Mouse (Mus musculus): Measurements from ENCODE around the gene Kdm4a. TPM values are rescaled to one million over a fixed set of nuclear protein-coding genes. Genes with fewer than 3 reads are reported as not detected.

Kdm4a gene
- polyA plus RNA-seq, 1 experiment, result 66.6 TPM

DNA sequence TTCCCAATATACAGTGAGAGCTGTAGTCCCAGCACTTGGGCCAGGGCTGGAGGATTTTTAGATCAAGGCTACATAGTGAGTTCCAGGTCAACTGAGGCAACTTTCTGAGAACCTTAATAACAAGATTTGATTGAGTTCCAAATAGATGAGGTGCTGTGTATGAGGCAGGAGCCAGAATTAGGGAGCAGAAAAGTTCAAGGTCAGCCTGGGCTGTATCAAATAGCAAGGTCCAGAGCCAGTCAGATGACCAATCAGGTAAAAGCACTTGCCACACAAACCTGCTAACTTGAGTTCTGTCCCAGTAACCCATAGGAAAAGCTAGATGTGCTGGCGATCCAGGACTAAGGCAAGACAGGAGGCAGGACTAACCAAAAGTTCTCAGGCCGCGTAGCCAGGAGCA, 22.2 kb downstream of the Kdm4a start:
- Histone ChIP-seq H3K36me3 (ENCODE audit: control insufficient read depth, insufficient read depth) (peaks cover 47% of the 10 kb centered on the region), H3K4me2 (ENCODE audit: low read depth) (no peak overlapping the region), H3K4me3 (no peak overlapping the region), H3K79me2 (ENCODE audit: control insufficient read depth, insufficient read depth) (peaks cover 7% of the 10 kb centered on the region), H3ac (ENCODE audit: control insufficient read depth, insufficient read length) (no peak overlapping the region), H3K27me3 (ENCODE audit: control insufficient read depth, insufficient read depth, insufficient read length) (no peaks in the 10 kb centered on the region)
- TF ChIP-seq USF1 (IDR thresholded peaks at IDR 0.05; ENCODE audit: low read depth) (no peak), MYOG (IDR thresholded peaks at IDR 0.05; ENCODE audit: control insufficient read depth in 1 of 3, insufficient read depth in 1 of 3, insufficient read length in 2 of 3, low read depth in 2 of 3) (no peak), MAX (IDR thresholded peaks at IDR 0.05; ENCODE audit: low read depth) (no peak), CEBPB (IDR thresholded peaks at IDR 0.05; ENCODE audit: insufficient read depth, poor library complexity, severe bottlenecking) (no peak), SRF (IDR thresholded peaks at IDR 0.05; ENCODE audit: control insufficient read depth, insufficient read length, low read depth) (no peak), MYOD1 (IDR thresholded peaks at IDR 0.05; ENCODE audit: control insufficient read depth in 1 of 3, insufficient read length in 2 of 3, low read depth in 2 of 3) (no peak), TCF12 (IDR thresholded peaks at IDR 0.05; ENCODE audit: insufficient read depth, poor library complexity, severe bottlenecking) (no peak), POLR2AphosphoS2 (IDR thresholded peaks at IDR 0.05; ENCODE audit: insufficient read length, low read depth) (no peak), REST (IDR thresholded peaks at IDR 0.05; ENCODE audit: insufficient read depth, insufficient read length) (no peak), TCF3 (IDR thresholded peaks at IDR 0.05; ENCODE audit: insufficient read length, low read depth) (no peak), E2F4 (IDR thresholded peaks at IDR 0.05; ENCODE audit: insufficient read depth) (no peak), POLR2A (IDR thresholded peaks at IDR 0.05; ENCODE audit: insufficient read length, low read depth) (no peak)

DNA sequence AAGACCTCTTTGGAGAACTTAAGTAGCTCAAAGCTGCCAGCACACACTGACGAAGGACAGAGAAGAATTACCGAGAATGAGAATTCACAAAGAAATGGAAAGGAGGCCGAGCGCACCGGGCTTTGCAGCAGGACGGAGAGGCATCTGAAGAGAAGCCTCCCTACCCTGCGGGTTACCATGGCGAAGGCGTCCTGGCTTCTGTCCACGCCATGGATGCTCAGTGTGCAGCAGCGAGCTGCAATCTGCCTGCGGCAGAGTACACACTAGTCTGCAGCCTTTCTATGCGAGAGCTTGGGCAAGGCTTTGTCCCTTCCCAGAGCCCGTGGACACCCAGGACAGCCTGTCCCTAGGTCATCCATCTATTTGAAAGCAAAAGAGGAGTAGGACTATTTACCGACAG, 23.3 kb downstream of the Kdm4a start:
- Histone ChIP-seq H3K27me3 (ENCODE audit: control insufficient read depth, insufficient read depth, insufficient read length) (no peaks in the 10 kb centered on the region), H3K36me3 (ENCODE audit: control insufficient read depth, insufficient read depth) (peaks cover 43% of the 10 kb centered on the region), H3K4me2 (ENCODE audit: low read depth) (no peak overlapping the region), H3ac (ENCODE audit: control insufficient read depth, insufficient read length) (no peak overlapping the region), H3K79me2 (ENCODE audit: control insufficient read depth, insufficient read depth) (peaks cover 7% of the 10 kb centered on the region), H3K4me3 (no peak overlapping the region)
- TF ChIP-seq CEBPB (IDR thresholded peaks at IDR 0.05; ENCODE audit: insufficient read depth, poor library complexity, severe bottlenecking) (no peak), MYOG (IDR thresholded peaks at IDR 0.05; ENCODE audit: control insufficient read depth in 1 of 3, insufficient read depth in 1 of 3, insufficient read length in 2 of 3, low read depth in 2 of 3) (no peak), MAX (IDR thresholded peaks at IDR 0.05; ENCODE audit: low read depth) (no peak), TCF12 (IDR thresholded peaks at IDR 0.05; ENCODE audit: insufficient read depth, poor library complexity, severe bottlenecking) (no peak), E2F4 (IDR thresholded peaks at IDR 0.05; ENCODE audit: insufficient read depth) (no peak), REST (IDR thresholded peaks at IDR 0.05; ENCODE audit: insufficient read depth, insufficient read length) (no peak), POLR2AphosphoS2 (IDR thresholded peaks at IDR 0.05; ENCODE audit: insufficient read length, low read depth) (no peak), POLR2A (IDR thresholded peaks at IDR 0.05; ENCODE audit: insufficient read length, low read depth) (no peak), MYOD1 (IDR thresholded peaks at IDR 0.05; ENCODE audit: control insufficient read depth in 1 of 3, insufficient read length in 2 of 3, low read depth in 2 of 3) (no peak), USF1 (IDR thresholded peaks at IDR 0.05; ENCODE audit: low read depth) (no peak), TCF3 (IDR thresholded peaks at IDR 0.05; ENCODE audit: insufficient read length, low read depth) (no peak), SRF (IDR thresholded peaks at IDR 0.05; ENCODE audit: control insufficient read depth, insufficient read length, low read depth) (no peak)

DNA sequence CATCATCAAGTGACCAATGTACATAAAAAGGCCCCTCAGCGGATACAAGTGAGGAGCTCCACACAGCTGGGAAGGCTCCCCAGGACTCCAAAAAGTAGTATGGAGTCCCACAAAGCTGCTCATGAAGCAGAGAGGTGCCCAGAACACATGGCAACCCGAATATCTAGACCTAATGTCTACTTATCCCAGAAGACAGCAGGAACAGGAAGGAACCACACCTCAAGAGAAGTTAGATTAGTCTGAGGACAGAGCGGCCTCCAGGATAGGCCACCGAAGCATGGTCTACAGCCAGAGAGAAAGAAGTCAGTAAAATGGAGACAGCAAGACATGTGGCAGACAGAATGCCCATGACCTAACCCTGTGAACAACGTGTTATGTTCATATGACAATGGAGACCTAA, 25.0 kb downstream of the Kdm4a start:
- Histone ChIP-seq H3K36me3 (ENCODE audit: control insufficient read depth, insufficient read depth) (peaks cover 38% of the 10 kb centered on the region), H3K79me2 (ENCODE audit: control insufficient read depth, insufficient read depth) (peaks cover 7% of the 10 kb centered on the region), H3K4me3 (no peak overlapping the region), H3K4me2 (ENCODE audit: low read depth) (no peak overlapping the region), H3K27me3 (ENCODE audit: control insufficient read depth, insufficient read depth, insufficient read length) (no peaks in the 10 kb centered on the region), H3ac (ENCODE audit: control insufficient read depth, insufficient read length) (no peak overlapping the region)
- TF ChIP-seq CEBPB (IDR thresholded peaks at IDR 0.05; ENCODE audit: insufficient read depth, poor library complexity, severe bottlenecking) (no peak), MYOD1 (IDR thresholded peaks at IDR 0.05; ENCODE audit: control insufficient read depth in 1 of 3, insufficient read length in 2 of 3, low read depth in 2 of 3) (no peak), USF1 (IDR thresholded peaks at IDR 0.05; ENCODE audit: low read depth) (no peak), MYOG (IDR thresholded peaks at IDR 0.05; ENCODE audit: control insufficient read depth in 1 of 3, insufficient read depth in 1 of 3, insufficient read length in 2 of 3, low read depth in 2 of 3) (no peak), TCF3 (IDR thresholded peaks at IDR 0.05; ENCODE audit: insufficient read length, low read depth) (no peak), SRF (IDR thresholded peaks at IDR 0.05; ENCODE audit: control insufficient read depth, insufficient read length, low read depth) (no peak), REST (IDR thresholded peaks at IDR 0.05; ENCODE audit: insufficient read depth, insufficient read length) (no peak), E2F4 (IDR thresholded peaks at IDR 0.05; ENCODE audit: insufficient read depth) (no peak), TCF12 (IDR thresholded peaks at IDR 0.05; ENCODE audit: insufficient read depth, poor library complexity, severe bottlenecking) (no peak), MAX (IDR thresholded peaks at IDR 0.05; ENCODE audit: low read depth) (no peak), POLR2A (IDR thresholded peaks at IDR 0.05; ENCODE audit: insufficient read length, low read depth) (no peak), POLR2AphosphoS2 (IDR thresholded peaks at IDR 0.05; ENCODE audit: insufficient read length, low read depth) (no peak)

DNA sequence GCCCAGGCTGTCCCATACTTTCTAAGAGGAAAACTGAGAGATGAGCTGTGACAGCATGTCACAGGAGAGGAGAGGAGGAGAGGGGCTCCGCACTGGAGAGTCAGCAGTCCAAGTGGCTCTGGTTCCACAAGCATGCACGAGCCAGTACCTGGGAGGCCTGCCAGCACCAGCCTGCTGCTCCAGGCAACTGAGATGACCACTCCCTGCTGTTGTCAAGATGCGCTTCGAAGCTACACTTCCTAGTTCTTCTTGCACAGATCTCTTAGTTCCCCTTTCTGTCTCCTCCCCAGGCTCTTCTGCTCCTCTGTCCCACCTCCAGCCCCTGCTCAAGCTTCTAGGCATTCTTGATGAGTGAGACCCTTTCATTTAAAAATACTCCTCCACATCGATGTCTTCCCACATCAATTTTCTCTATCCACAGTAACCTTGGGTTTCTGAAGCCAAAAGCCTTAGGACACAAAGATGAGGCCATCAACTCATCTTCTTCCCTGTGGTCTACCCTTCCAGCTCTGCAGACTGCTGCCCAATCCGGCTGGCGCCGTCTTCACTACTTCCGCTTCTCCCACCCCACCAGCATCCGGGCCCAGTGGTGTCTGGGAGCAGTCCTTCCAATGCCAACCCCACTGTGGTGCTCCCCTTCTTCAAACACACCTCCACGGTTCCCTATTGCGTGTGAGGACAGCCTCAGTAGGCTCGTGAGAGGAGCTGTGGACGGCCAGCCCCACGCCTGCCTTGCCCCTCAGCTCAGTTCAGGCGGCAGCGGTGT, 27.6 kb downstream of the Kdm4a start:
- Histone ChIP-seq H3K79me2 (ENCODE audit: control insufficient read depth, insufficient read depth) (peaks cover 7% of the 10 kb centered on the region), H3K4me3 (no peak overlapping the region), H3K27me3 (ENCODE audit: control insufficient read depth, insufficient read depth, insufficient read length) (no peaks in the 10 kb centered on the region), H3ac (ENCODE audit: control insufficient read depth, insufficient read length) (no peak overlapping the region), H3K36me3 (ENCODE audit: control insufficient read depth, insufficient read depth) (peaks cover 40% of the 10 kb centered on the region), H3K4me2 (ENCODE audit: low read depth) (no peak overlapping the region)
- TF ChIP-seq POLR2AphosphoS2 (IDR thresholded peaks at IDR 0.05; ENCODE audit: insufficient read length, low read depth), result peak; percentile 12
- TF ChIP-seq REST (IDR thresholded peaks at IDR 0.05; ENCODE audit: insufficient read depth, insufficient read length), result no peak
- no peak for TF ChIP-seq SRF (IDR thresholded peaks at IDR 0.05; ENCODE audit: control insufficient read depth, insufficient read length, low read depth)
- TF ChIP-seq MAX (IDR thresholded peaks at IDR 0.05; ENCODE audit: low read depth), result no peak
- TF ChIP-seq TCF12 (IDR thresholded peaks at IDR 0.05; ENCODE audit: insufficient read depth, poor library complexity, severe bottlenecking), result no peak

Data from myocyte (in vitro differentiated cells).